Mouse (Mus musculus) midbrain, embryonic 14.5 days (tissue): Measurements from ENCODE around the gene Plcl2. TPM values are rescaled to one million over a fixed set of nuclear protein-coding genes. Genes with fewer than 3 reads are reported as not detected.

ENCODE experiments used
- ATAC-seq: fragments of 200-750 bp; cut with Nextera tagmentation; 2 replicates; pipeline ENCODE4 v1.8.0; 2017; ENCODE audit warnings: moderate number of reproducible peaks, moderate library complexity; ENCODE audit not compliant: low FRiP score, low TSS enrichment
- DNase-seq: peaks from one replicate; pipeline ENCODE4 v3.0.0-alpha.2; 2015
- H3K27ac ChIP-seq: fragments of 300-500 bp; sonication (generic); replicated peaks from 2 replicates; pipeline ENCODE4 v1.5.1; 2014; ENCODE audit warnings: mild to moderate bottlenecking, low read depth, low read length, moderate library complexity
- H3K27me3 ChIP-seq: fragments of 300-500 bp; sonication (generic); 2 replicates; pipeline ENCODE4 v1.6.1; 2014; ENCODE audit warnings: low read length, control low read depth, mixed read lengths; ENCODE audit not compliant: control insufficient read depth, insufficient read depth
- H3K36me3 ChIP-seq: fragments of 300-500 bp; sonication (generic); 2 replicates; pipeline ENCODE4 v1.6.1; 2014; ENCODE audit warnings: low read length, control low read depth; ENCODE audit not compliant: control insufficient read depth, insufficient read depth
- H3K4me1 ChIP-seq: fragments of 300-500 bp; sonication (generic); 2 replicates; pipeline ENCODE4 v1.6.1; 2014; ENCODE audit warnings: mild to moderate bottlenecking, antibody characterized with exemption, low read length, control low read depth; ENCODE audit not compliant: control insufficient read depth, insufficient read depth
- H3K4me2 ChIP-seq: fragments of 300-500 bp; sonication (generic); 2 replicates; pipeline ENCODE4 v1.6.1; 2014; ENCODE audit warnings: mild to moderate bottlenecking, low read length, moderate library complexity
- H3K4me3 ChIP-seq: fragments of 300-500 bp; sonication (generic); replicated peaks from 2 replicates; pipeline ENCODE4 v1.5.1; 2014; ENCODE audit warnings: low read depth, low read length
- H3K9ac ChIP-seq: fragments of 300-500 bp; sonication (generic); replicated peaks from 2 replicates; pipeline ENCODE4 v1.6.1; 2014; ENCODE audit warnings: mild to moderate bottlenecking, low read length, moderate library complexity
- H3K9me3 ChIP-seq: fragments of 300-500 bp; sonication (generic); 2 replicates; pipeline ENCODE4 v1.6.1; 2016; ENCODE audit warnings: low read length, control low read depth, mixed read lengths; ENCODE audit not compliant: control insufficient read depth
- WGBS: fragments of 180-500 bp; shearing (Covaris S2); extraction: QIAGEN DNeasy Blood & Tissue Kit; methylation state at CpG from one replicate; pipeline ENCODE4 v1.1.7; 2014; 5-methylcytosine and 5-hydroxymethylcytosine counted together
- polyA plus RNA-seq: library from polyadenylated mRNA; unstranded; fragments of >200 nt; fragmentation: Nextera tagmentation; extraction: Ambion mirVana; gene quantifications from 2 replicates; pipeline ENCODE4 v1.2.1, GENCODE M21; 2014

Gene Plcl2
- polyA plus RNA-seq = 10.8 and 14.1 TPM in 2 replicates

DNA sequence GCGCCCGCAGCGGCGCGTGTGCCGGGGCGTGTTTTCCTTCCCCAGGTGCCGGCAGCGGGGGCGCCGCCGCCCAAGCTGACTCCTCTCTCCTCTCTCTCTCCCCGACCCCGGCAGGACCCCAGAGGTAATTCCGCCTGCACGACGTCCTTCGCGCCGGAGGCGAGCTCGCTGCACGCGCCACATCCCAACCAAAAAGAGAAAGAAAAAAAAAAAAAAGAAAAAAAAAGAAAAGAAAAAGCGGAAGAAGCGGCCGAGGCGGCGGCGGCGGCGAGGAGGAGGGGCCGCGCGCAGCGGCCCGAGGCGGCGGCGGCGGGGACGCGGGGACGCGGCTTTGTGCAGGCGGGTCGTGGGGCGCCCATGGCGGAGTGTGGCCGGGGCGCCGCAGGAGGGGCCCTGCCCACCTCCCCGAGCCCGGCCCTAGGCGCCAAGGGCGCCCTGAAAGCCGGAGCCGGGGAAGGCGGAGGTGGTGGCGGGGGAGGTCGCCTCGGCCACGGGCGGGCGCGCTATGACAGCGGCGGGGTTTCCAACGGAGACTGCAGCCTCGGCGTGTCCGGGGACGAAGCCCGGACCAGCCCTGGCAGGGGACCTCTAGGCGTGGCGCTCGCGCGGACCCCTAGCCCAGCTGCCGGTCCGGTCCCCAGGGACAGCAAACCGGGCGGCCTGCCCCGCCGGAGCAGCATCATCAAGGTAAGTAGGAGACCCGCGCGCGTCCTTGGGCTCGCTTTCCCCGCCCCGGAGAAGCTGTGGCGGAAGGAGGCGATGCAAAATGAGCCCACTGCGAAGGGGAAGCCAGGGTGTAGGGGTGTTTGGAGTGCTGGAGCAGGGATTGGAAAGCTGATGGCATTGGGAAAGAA is at the start of gene Plcl2:
Gene Plcl2 (plus strand): TSS at position 153 of the 854 bp plus-strand sequence.
- Histone ChIP-seq H3K36me3 (no peaks in the 10 kb centered on the region), H3K9me3 (no peaks in the 10 kb centered on the region), H3K4me1 (peaks cover 23% of the 10 kb centered on the region), H3K27me3 (no peaks in the 10 kb centered on the region), H3K4me2 (peak within 1 kb of the TSS; percentile 63), H3K27ac (peak within 1 kb of the TSS; percentile 96), H3K9ac (peak within 1 kb of the TSS; percentile 96), H3K4me3 (peak within 1 kb of the TSS; percentile 89)
- DNase-seq (peak; percentile 80), ATAC-seq (peak; percentile 66)
- WGBS = under 1% methylated on average over 83 of the region's 95 CpGs

DNA sequence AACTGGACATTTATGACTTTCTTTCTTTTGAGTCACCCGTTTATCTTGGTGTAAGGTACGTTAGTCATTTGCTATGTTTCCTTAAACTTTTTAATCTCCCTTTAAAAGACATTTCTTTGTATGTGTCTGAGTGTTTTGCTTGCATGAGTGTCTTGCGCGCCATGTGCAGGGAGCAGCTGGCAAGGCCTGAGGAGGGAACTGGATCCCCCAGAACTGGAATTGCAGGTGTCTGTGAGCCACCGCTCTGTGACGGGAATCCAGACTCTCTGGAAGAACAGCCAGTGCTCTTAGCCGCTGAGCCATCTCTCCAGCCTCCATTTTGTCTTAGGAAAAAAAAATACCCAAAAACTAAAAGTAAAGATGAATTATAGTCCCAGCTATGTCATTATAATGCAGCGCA is 48.9 kb upstream of the Plcl2 start:
- no peaks in the 10 kb centered on the region for H3K9me3 ChIP-seq
- no peak overlapping the region for H3K4me2 ChIP-seq
- no peak for DNase-seq
- H3K4me1 ChIP-seq = no peaks in the 10 kb centered on the region
- no peak overlapping the region for H3K4me3 ChIP-seq
- WGBS = 87% methylated on average over 8 of the region's 8 CpGs
- no peak for ATAC-seq
- H3K27me3 ChIP-seq = no peaks in the 10 kb centered on the region
- H3K27ac ChIP-seq = no peak overlapping the region
- H3K9ac ChIP-seq = no peak overlapping the region
- H3K36me3 ChIP-seq = no peaks in the 10 kb centered on the region

DNA sequence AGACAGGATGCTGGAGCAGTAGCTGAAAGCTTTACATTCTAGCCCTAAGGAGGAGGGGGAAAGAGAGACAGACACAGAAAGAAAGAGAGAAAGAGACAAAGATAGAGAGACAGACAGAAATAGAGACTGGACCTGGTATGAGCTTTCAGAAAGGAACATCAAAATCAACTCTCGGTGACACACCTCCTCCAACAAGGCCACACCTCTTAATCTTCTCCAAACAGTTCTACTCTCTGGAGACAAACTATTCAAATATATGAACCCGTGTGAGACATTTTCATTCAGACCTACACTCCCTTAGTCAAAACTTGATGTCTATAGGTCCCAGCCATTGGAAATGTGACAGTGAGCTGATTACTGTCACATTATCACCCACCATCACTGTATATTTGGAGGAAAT is 41.8 kb upstream of the Plcl2 start:
- H3K9me3 ChIP-seq = no peaks in the 10 kb centered on the region
- no peak overlapping the region for H3K27ac ChIP-seq
- H3K4me2 ChIP-seq = no peak overlapping the region
- H3K4me3 ChIP-seq = no peak overlapping the region
- H3K27me3 ChIP-seq = no peaks in the 10 kb centered on the region
- no peak for DNase-seq
- H3K4me1 ChIP-seq = peaks cover 10% of the 10 kb centered on the region
- no peaks in the 10 kb centered on the region for H3K36me3 ChIP-seq
- H3K9ac ChIP-seq = no peak overlapping the region
- no peak for ATAC-seq
- WGBS = 91% methylated on average over 2 of the region's 2 CpGs

GRCm38 (mm10) chr17:50469126-50469525 is 40.1 kb upstream of the Plcl2 start:
- 67% methylated on average over 5 of the region's 5 CpGs for WGBS
- Histone ChIP-seq H3K9ac (no peak overlapping the region), H3K4me1 (peaks cover 10% of the 10 kb centered on the region), H3K27me3 (no peaks in the 10 kb centered on the region), H3K4me3 (no peak overlapping the region), H3K27ac (no peak overlapping the region), H3K4me2 (no peak overlapping the region), H3K9me3 (no peaks in the 10 kb centered on the region), H3K36me3 (no peaks in the 10 kb centered on the region)
- ATAC-seq = no peak
- DNase-seq = peak; percentile 4

GRCm38 (mm10) chr17:50469543-50470431 is 39.4 kb upstream of the Plcl2 start:
- DNase-seq (peak; percentile 88), ATAC-seq (peak; percentile 74)
- no peaks in the 10 kb centered on the region for H3K36me3 ChIP-seq
- 6% methylated on average over 13 of the region's 13 CpGs for WGBS
- peaks cover 10% of the 10 kb centered on the region for H3K4me1 ChIP-seq
- no peaks in the 10 kb centered on the region for H3K9me3 ChIP-seq
- no peak overlapping the region for H3K9ac ChIP-seq
- peak overlapping the region; percentile 49 for H3K4me2 ChIP-seq
- peak overlapping the region; percentile 16 for H3K4me3 ChIP-seq
- peak overlapping the region; percentile 63 for H3K27ac ChIP-seq
- no peaks in the 10 kb centered on the region for H3K27me3 ChIP-seq

- peak overlapping the region; percentile 63 for H3K27ac ChIP-seq
- DNase-seq (peak; percentile 63), ATAC-seq (no peak; the same call in 1 of the 2 replicates)
- no peaks in the 10 kb centered on the region for H3K27me3 ChIP-seq
- no peak overlapping the region for H3K9ac ChIP-seq
- H3K9me3 ChIP-seq = no peaks in the 10 kb centered on the region
- WGBS = 27% methylated on average over 16 of the region's 16 CpGs
- H3K4me3 ChIP-seq = peak overlapping the region; percentile 9
- peaks cover 10% of the 10 kb centered on the region for H3K4me1 ChIP-seq
- H3K36me3 ChIP-seq = no peaks in the 10 kb centered on the region
- peak overlapping the region; percentile 49 for H3K4me2 ChIP-seq
Observed at GRCm38 (mm10) chr17:50470432-50471078, 38.6 kb upstream of the Plcl2 start.

DNA sequence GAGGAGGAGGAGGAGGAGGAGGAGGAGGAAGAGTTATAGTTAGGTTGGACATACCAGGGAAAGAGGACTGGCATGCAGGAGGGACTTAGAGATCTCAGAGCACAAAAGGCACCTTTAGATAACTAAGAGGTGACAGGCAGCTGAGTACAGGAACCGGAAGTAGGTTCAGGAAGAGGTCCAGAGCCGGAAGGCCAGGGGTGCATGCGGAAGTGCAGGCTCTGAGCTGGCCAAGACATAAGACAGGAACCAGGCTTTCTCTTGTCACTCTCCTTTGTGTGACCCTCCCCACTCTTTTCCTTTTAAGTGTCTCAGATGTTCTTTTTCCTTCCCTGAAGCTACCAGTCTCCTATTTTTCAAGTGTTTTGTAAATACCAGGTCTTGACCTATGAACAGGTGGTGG is 38.0 kb upstream of the Plcl2 start:
- DNase-seq (no peak), ATAC-seq (no peak)
- Histone ChIP-seq H3K36me3 (no peaks in the 10 kb centered on the region), H3K4me3 (no peak overlapping the region), H3K4me1 (peaks cover 10% of the 10 kb centered on the region), H3K4me2 (no peak overlapping the region), H3K9me3 (no peaks in the 10 kb centered on the region), H3K27me3 (no peaks in the 10 kb centered on the region), H3K9ac (no peak overlapping the region), H3K27ac (no peak overlapping the region)
- 83% methylated on average over 3 of the region's 3 CpGs for WGBS

DNA sequence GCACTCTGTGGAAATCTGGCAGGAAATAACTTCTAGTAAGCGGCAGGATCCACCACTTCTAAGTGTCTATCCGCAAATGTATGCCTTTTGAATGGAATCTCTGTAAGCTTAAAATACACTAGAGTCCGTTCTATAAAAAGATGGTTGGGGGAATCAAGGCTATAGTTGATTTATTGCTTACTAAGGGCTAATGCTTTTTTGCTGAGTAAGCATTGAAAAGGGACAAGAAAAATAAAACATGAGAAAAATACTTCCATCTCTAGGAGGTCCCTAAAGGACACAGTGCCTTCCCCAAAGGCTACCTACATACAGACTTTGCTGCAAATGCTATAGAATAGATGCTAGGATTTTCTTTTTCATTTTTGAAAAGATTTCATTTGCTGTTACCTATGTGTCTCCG is 31.9 kb upstream of the Plcl2 start:
- Histone ChIP-seq H3K4me2 (no peak overlapping the region), H3K36me3 (no peaks in the 10 kb centered on the region), H3K9ac (no peak overlapping the region), H3K27me3 (no peaks in the 10 kb centered on the region), H3K4me3 (no peak overlapping the region), H3K4me1 (no peaks in the 10 kb centered on the region), H3K27ac (no peak overlapping the region), H3K9me3 (no peaks in the 10 kb centered on the region)
- WGBS = 88% methylated on average over 4 of the region's 4 CpGs
- DNase-seq = no peak
- no peak for ATAC-seq
